ENCODE assay signal across 8 mouse cellular contexts in the genomic region with DNA sequence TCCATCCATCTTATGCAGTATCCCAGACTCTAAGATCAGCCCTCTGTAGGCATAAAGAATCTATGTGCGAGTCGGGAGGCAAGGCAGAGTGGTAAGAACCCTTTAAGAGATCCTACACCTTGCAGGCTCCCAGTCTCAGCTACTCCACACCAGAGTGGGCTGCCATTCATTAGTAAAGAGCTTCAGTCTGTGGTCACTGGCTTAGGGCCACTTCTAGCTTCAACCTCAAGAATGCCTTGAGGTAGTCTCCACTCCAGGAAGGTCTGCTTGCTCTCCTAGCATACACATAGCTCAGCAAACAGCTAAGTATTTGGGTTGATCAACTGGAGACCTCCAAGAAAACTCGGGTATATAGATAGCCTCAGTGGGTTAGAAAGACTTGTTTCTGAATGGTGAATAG. TPM values are rescaled to one million over a fixed set of nuclear protein-coding genes. Genes with fewer than 3 reads are reported as not detected.
A peak's percentile ranks its signal among the peaks of the same experiment; 100 is the strongest.
DNase-seq lines count a peak whose midpoint lies in the region; ATAC-seq and TF ChIP-seq lines count a peak whose summit lies in the region.

No protein-coding gene starts in this region.

- no peaks in the 10 kb centered on the region for H3K9me3 ChIP-seq in heart, embryonic 15.5 days (replicated peaks)
- H3K9me3 ChIP-seq in E14TG2a.4 (ENCODE audit: low read length), result no peaks in the 10 kb centered on the region
- H3K9me3 ChIP-seq in forebrain, embryonic 14.5 days (replicated peaks; ENCODE audit: control insufficient read depth, low read length), result no peaks in the 10 kb centered on the region

- H3K27me3 ChIP-seq in heart, embryonic 15.5 days, result no peaks in the 10 kb centered on the region
- no peaks in the 10 kb centered on the region for H3K27me3 ChIP-seq in E14TG2a.4 (ENCODE audit: insufficient read depth, low read length)
- H3K27me3 ChIP-seq in forebrain, embryonic 14.5 days (replicated peaks; ENCODE audit: control insufficient read depth, insufficient read depth, low read length), result no peaks in the 10 kb centered on the region

- H3K4me2 ChIP-seq in heart, embryonic 15.5 days, result peak overlapping the region; percentile 77
- H3K4me2 ChIP-seq in forebrain, embryonic 14.5 days (ENCODE audit: low read length), result peak overlapping the region; percentile 58; the same call in 1 of the 2 replicates

- H3K27ac ChIP-seq in heart, embryonic 15.5 days, result peak overlapping the region; percentile 96
- no peak overlapping the region for H3K27ac ChIP-seq in forebrain, embryonic 14.5 days (ENCODE audit: low read depth, low read length)

- H3K4me1 ChIP-seq in heart, embryonic 15.5 days (replicated peaks), result peaks cover 48% of the 10 kb centered on the region
- peaks cover 72% of the 10 kb centered on the region for H3K4me1 ChIP-seq in E14TG2a.4 (replicated peaks; ENCODE audit: low read depth, low read length)
- peaks cover 42% of the 10 kb centered on the region for H3K4me1 ChIP-seq in forebrain, embryonic 14.5 days (ENCODE audit: control insufficient read depth, insufficient read depth, low read length)

- H3K9ac ChIP-seq in heart, embryonic 15.5 days, result peak overlapping the region; percentile 49
- no peak overlapping the region for H3K9ac ChIP-seq in forebrain, embryonic 14.5 days (ENCODE audit: low read length)

- no peak for TF ChIP-seq CTCF in E14TG2a.4 (conservative IDR thresholded peaks at IDR 0.05; ENCODE audit: low read length)

- WGBS in heart, embryonic 15.5 days, result 40% methylated on average over 3 of the region's 3 CpGs
- 53% methylated on average over 3 of the region's 3 CpGs for WGBS in forebrain, embryonic 14.5 days

- intact Hi-C loops in heart, postnatal 36 days (cut with DNase I), result loop anchor here (2.0 kb wide), 2 partner anchors 39 kb away; no protein-coding TSS in a partner anchor

- no peak for DNase-seq in heart, postnatal 36 days
- no peak for DNase-seq in forebrain, embryonic 14.5 days (ENCODE audit: low spot score)
- DNase-seq in lung, postnatal 36 days, result peak; percentile 71
- no peak for DNase-seq in cerebellum, adult 9-10 months
- DNase-seq in gastrocnemius, postnatal 25 days, result no peak
- no peak for DNase-seq in kidney, postnatal 25 days

- H3K4me3 ChIP-seq in heart, embryonic 15.5 days, result peak overlapping the region; percentile 43; the same call in 1 of the 2 replicates
- peak overlapping the region; percentile 76 for H3K4me3 ChIP-seq in E14TG2a.4 (replicated peaks; ENCODE audit: low read length)
- H3K4me3 ChIP-seq in forebrain, embryonic 14.5 days (ENCODE audit: low read depth, low read length), result no peak overlapping the region

- ATAC-seq in heart, embryonic 15.5 days (replicated peaks; ENCODE audit: insufficient number of reproducible peaks, insufficient read depth, low FRiP score, low read depth), result no peak
- ATAC-seq in forebrain, embryonic 14.5 days, result no peak

- no peaks in the 10 kb centered on the region for H3K36me3 ChIP-seq in heart, embryonic 15.5 days
- no peaks in the 10 kb centered on the region for H3K36me3 ChIP-seq in E14TG2a.4 (ENCODE audit: insufficient read depth, low read length)
- H3K36me3 ChIP-seq in forebrain, embryonic 14.5 days (ENCODE audit: control insufficient read depth, insufficient read depth, low read length), result no peaks in the 10 kb centered on the region

RNA-seq across cellular contexts. Expression of a gene that starts 19.0 kb away (rescaled TPM):
- 0.14 and 0.20 TPM in 2 replicates for polyA plus RNA-seq in heart, embryonic 15.5 days (2015; fragmentation: Nextera tagmentation; extraction: Ambion mirVana)
- not detected for total RNA-seq in heart, postnatal 36 days (2021)
- polyA plus RNA-seq in forebrain, embryonic 14.5 days (2014; fragmentation: Nextera tagmentation; extraction: Ambion mirVana), result not detected in 2 replicates
- total RNA-seq in gastrocnemius, postnatal 25 days (2021), result not detected

RNA-seq across cellular contexts. Expression of a gene that starts 41.1 kb away (rescaled TPM):
- polyA plus RNA-seq in heart, embryonic 15.5 days (2015; fragmentation: Nextera tagmentation; extraction: Ambion mirVana), result 23.4 and 25.6 TPM in 2 replicates
- 10 to 100 TPM; 49.2 to 58.7 TPM for total RNA-seq in heart, postnatal 36 days (2021)
- polyA plus RNA-seq in forebrain, embryonic 14.5 days (2014; fragmentation: Nextera tagmentation; extraction: Ambion mirVana), result 28.2 and 33.2 TPM in 2 replicates
- 10 to 100 TPM; 38.9 to 43.1 TPM for total RNA-seq in gastrocnemius, postnatal 25 days (2021)
